Mouse (Mus musculus): ENCODE data around the gene Sft2d1. TPM values are rescaled to one million over a fixed set of nuclear protein-coding genes. Genes with fewer than 3 reads are reported as not detected.

The Sft2d1 gene
- polyA plus RNA-seq, 1 experiment from 2014 or later: 58.7 TPM

DNA sequence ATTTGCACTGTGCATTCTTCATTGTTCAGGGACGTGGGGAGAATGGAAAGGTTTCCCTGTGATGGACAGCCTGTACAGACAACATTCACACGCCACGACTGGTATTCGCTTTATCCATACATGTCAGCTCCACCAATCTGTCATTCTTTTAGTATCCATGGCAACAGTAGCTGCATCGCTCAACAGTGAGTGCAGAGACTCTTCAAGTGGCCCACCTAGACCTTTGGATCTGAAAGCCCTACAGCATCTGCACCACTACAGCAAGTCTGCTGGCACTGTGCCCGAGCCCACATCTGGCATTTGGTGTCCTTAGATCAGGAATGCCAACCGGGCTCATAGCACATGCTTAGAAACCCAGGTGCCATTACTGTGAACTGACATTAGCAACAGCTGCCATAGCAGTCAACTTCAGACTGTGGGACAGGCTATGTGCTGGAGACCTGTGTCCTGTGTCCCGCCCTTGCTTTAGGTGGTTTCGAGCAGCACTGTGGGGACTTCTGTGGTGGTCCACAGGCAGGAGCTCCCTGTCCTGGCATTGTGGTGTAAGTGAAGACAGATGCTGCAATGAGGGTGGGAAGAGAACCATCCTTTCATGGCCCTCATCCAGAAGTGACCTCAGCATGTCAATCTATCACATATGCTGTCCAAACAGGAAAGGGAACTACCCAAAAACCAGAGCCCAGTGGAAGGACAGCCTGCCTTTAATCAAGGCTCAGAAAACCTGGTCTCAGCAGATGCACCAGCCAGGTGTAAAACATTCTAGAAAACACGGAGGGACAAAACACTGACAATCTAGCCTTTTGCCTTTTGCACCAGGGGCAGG, 50.6 kb downstream of the Sft2d1 start:
- Histone ChIP-seq H3K9ac (replicated peaks) (no peak overlapping the region), H3K36me3 (no peaks in the 10 kb centered on the region), H3K4me1 (replicated peaks) (peaks cover 17% of the 10 kb centered on the region), H3K4me3 (replicated peaks) (no peak overlapping the region), H3K27me3 (peaks cover 5% of the 10 kb centered on the region; the same call in 1 of the 2 replicates), H3K9me3 (no peaks in the 10 kb centered on the region), H3K4me2 (no peak overlapping the region), H3K27ac (no peak overlapping the region)
- WGBS: 76% methylated on average over 10 of the region's 10 CpGs
- no peak for ATAC-seq (ENCODE audit: insufficient number of reproducible peaks, insufficient read depth, low FRiP score, low TSS enrichment, low read depth)

DNA sequence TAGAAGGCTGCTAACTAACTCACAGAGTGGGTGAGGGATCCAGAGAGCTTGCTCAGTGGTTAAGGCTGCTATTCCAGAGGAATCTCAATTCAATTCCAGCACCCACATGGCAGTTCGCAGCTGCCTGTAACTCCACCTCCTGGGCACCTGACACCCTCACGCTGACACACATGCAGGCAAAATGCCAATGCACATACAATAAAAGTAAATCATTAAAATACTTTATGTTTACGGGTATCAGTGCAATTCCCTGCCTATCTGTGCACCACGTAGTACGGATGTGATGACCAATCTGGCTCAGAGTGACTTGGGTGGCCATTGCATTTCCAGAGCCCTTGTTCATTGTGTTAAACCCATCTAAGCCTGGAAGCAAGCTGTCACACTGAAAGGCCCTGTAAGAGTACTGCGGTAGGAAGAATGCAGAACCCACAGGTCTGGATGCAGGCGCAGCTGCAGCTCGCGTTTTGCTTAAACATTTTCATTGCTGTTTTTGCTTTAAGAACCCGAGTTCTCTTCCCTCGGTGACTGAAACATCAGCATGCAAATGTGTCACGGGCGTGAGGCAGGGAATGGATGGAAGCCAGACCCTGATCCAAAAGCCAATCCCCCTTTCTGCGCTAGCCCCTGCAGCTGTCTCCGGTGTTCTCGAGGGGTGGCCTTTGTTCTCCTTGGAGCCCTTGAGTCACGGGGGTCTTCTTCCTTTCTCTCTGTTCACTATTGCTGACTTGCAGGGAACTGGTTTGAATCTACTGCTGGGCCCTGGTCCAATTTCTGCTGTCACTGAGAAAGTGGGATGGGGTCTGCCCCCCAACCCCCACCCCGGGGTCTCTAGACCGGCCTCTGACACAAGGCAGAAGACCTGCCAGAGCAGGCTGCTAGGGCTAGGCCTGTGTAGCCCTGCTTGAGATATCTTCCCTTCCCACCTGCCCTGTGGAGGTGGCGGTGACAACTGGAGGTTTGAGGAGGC, 56.9 kb downstream of the Sft2d1 start:
- H3K27me3 ChIP-seq: no peaks in the 10 kb centered on the region
- H3K4me3 ChIP-seq (replicated peaks): no peak overlapping the region
- 17% methylated on average over 20 of the region's 20 CpGs for WGBS
- H3K4me2 ChIP-seq: peak overlapping the region; percentile 30
- peak overlapping the region; percentile 73 for H3K27ac ChIP-seq
- no peaks in the 10 kb centered on the region for H3K36me3 ChIP-seq
- peaks cover 45% of the 10 kb centered on the region for H3K4me1 ChIP-seq (replicated peaks)
- H3K9ac ChIP-seq (replicated peaks): peak overlapping the region; percentile 31; the same call in 1 of the 2 replicates
- ATAC-seq (ENCODE audit: insufficient number of reproducible peaks, insufficient read depth, low FRiP score, low TSS enrichment, low read depth): no peak
- H3K9me3 ChIP-seq: no peaks in the 10 kb centered on the region

DNA sequence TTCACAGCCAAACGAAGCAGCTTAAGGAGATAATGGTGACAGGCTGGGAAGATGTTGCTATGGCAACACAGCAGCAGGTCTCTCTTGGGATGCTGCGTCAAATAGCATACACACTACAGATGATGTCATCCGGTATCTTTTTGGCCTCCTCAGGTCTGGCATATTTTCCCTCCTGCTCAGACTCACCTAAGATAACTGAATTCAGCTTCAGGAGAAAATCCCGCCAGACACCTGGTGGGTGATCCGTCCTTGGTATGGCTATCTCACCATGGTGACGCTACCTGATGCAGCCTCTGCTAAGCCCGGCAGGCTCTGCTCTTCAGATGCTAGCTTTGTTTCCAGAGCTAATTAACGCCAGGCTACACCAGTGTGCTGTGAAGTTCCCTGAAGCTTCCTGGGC, 57.7 kb downstream of the Sft2d1 start:
- WGBS: 29% methylated on average over 8 of the region's 8 CpGs
- 0 out of 2 replicates have a peak overlapping the region, but pooled peaks have one; percentile 30 for H3K4me2 ChIP-seq
- no peak overlapping the region for H3K4me3 ChIP-seq (replicated peaks)
- H3K9ac ChIP-seq (replicated peaks): peak overlapping the region; percentile 31; the same call in 1 of the 2 replicates
- H3K27me3 ChIP-seq: no peaks in the 10 kb centered on the region
- no peak for ATAC-seq (ENCODE audit: insufficient number of reproducible peaks, insufficient read depth, low FRiP score, low TSS enrichment, low read depth)
- H3K36me3 ChIP-seq: no peaks in the 10 kb centered on the region
- H3K9me3 ChIP-seq: no peaks in the 10 kb centered on the region
- no peak overlapping the region; the same call in 1 of the 2 replicates for H3K27ac ChIP-seq
- H3K4me1 ChIP-seq (replicated peaks): peaks cover 45% of the 10 kb centered on the region

DNA sequence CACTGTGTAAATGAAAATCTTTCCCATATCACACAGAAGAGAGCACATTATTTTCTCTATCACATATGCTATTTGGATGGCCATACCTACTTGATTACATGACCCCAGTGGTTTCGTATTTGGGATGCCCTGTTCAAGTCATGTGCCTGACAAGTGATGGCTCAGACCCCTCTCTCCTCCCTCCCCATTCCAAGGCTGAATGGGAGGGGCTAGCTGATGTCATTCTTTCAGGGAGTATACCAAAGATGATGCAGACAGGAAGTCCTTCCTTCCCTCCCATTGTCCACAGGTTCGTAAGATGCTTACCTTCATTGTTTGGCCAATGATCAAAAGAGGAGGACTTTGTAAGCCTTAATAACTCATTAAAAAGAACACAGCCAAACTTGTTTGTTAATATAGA, 58.3 kb downstream of the Sft2d1 start:
- no peaks in the 10 kb centered on the region for H3K27me3 ChIP-seq
- H3K4me2 ChIP-seq: no peak overlapping the region
- H3K9ac ChIP-seq (replicated peaks): no peak overlapping the region
- H3K4me1 ChIP-seq (replicated peaks): peaks cover 45% of the 10 kb centered on the region
- 72% methylated on average over 2 of the region's 2 CpGs for WGBS
- ATAC-seq (ENCODE audit: insufficient number of reproducible peaks, insufficient read depth, low FRiP score, low TSS enrichment, low read depth): no peak
- no peak overlapping the region for H3K27ac ChIP-seq
- H3K9me3 ChIP-seq: no peaks in the 10 kb centered on the region
- H3K4me3 ChIP-seq (replicated peaks): no peak overlapping the region
- H3K36me3 ChIP-seq: no peaks in the 10 kb centered on the region

GRCm38 (mm10) chr17:8370634-8371229, 59.8 kb downstream of the Sft2d1 start:
- H3K9me3 ChIP-seq: no peaks in the 10 kb centered on the region
- H3K4me2 ChIP-seq: 0 out of 2 replicates have a peak overlapping the region, but pooled peaks have one; percentile 0
- H3K27me3 ChIP-seq: no peaks in the 10 kb centered on the region
- H3K36me3 ChIP-seq: no peaks in the 10 kb centered on the region
- H3K4me3 ChIP-seq (replicated peaks): no peak overlapping the region
- 0 out of 2 replicates have a peak overlapping the region, but pooled peaks have one; percentile 13 for H3K9ac ChIP-seq (replicated peaks)
- no peak for ATAC-seq (ENCODE audit: insufficient number of reproducible peaks, insufficient read depth, low FRiP score, low TSS enrichment, low read depth)
- peak overlapping the region; percentile 95; the same call in 1 of the 2 replicates for H3K27ac ChIP-seq
- H3K4me1 ChIP-seq (replicated peaks): peaks cover 48% of the 10 kb centered on the region
- 28% methylated on average over 13 of the region's 13 CpGs for WGBS

DNA sequence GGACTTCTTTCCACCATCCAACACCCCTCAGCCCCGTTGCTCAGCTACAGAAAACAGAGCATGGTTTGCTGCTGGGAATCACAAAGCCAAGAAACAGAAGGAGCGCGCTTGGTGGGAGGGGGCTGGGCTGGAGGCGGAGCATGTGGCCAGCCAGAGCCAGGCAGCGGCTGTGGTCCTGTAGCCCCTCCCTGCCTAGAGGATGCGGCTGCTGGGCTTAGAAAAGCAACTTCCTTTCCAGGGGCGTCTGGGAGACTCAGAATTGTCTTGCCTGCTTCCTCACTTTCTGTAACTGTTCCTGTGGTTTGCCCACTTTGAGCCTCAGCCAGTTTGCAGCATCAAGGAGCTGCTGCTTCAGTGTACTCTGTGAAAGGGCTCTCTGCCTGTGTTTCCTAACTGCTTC, 60.9 kb downstream of the Sft2d1 start:
- H3K9me3 ChIP-seq: no peaks in the 10 kb centered on the region
- peak overlapping the region; percentile 42 for H3K9ac ChIP-seq (replicated peaks)
- H3K27me3 ChIP-seq: no peaks in the 10 kb centered on the region
- no peaks in the 10 kb centered on the region for H3K36me3 ChIP-seq
- H3K4me3 ChIP-seq (replicated peaks): peak overlapping the region; percentile 26
- H3K4me2 ChIP-seq: peak overlapping the region; percentile 58
- peaks cover 58% of the 10 kb centered on the region for H3K4me1 ChIP-seq (replicated peaks)
- under 1% methylated on average over 7 of the region's 7 CpGs for WGBS
- H3K27ac ChIP-seq: peak overlapping the region; percentile 95
- ATAC-seq (ENCODE audit: insufficient number of reproducible peaks, insufficient read depth, low FRiP score, low TSS enrichment, low read depth): peak; percentile 80

GRCm38 (mm10) chr17:8372286-8373046, 61.6 kb downstream of the Sft2d1 start:
- WGBS: 3% methylated on average over 18 of the region's 18 CpGs
- no peaks in the 10 kb centered on the region for H3K36me3 ChIP-seq
- H3K27me3 ChIP-seq: no peaks in the 10 kb centered on the region
- peak overlapping the region; percentile 58 for H3K4me2 ChIP-seq
- H3K4me1 ChIP-seq (replicated peaks): peaks cover 57% of the 10 kb centered on the region
- H3K9ac ChIP-seq (replicated peaks): peak overlapping the region; percentile 42
- 0 out of 2 replicates have a peak, but pooled peaks have one; percentile 37 for ATAC-seq (ENCODE audit: insufficient number of reproducible peaks, insufficient read depth, low FRiP score, low TSS enrichment, low read depth)
- H3K4me3 ChIP-seq (replicated peaks): peak overlapping the region; percentile 26
- H3K9me3 ChIP-seq: no peaks in the 10 kb centered on the region
- H3K27ac ChIP-seq: peak overlapping the region; percentile 95

Other genes with a start within 250 kb of the Sft2d1 start
- gene Gm49673, start 163.3 kb upstream of the Sft2d1 start, polyA plus RNA-seq (2016; fragmentation: Nextera tagmentation; extraction: Ambion mirVana): 0.24 TPM in 1 of 2 replicates, not detected in the other
- 21.4 and 25.2 TPM in 2 replicates for gene Rnaset2a, start 163.0 kb upstream of the Sft2d1 start, polyA plus RNA-seq (2016; fragmentation: Nextera tagmentation; extraction: Ambion mirVana)
- 46.1 and 49.8 TPM in 2 replicates for gene Fgfr1op, start 145.6 kb upstream of the Sft2d1 start, polyA plus RNA-seq (2016; fragmentation: Nextera tagmentation; extraction: Ambion mirVana)
- not detected in 2 replicates for gene Ccr6, start 75.1 kb upstream of the Sft2d1 start, polyA plus RNA-seq (2016; fragmentation: Nextera tagmentation; extraction: Ambion mirVana)
- 106 and 119 TPM in 2 replicates for gene Mpc1, start 28.2 kb upstream of the Sft2d1 start, polyA plus RNA-seq (2016; fragmentation: Nextera tagmentation; extraction: Ambion mirVana)
- gene Prr18, start 26.4 kb downstream of the Sft2d1 start, polyA plus RNA-seq (2016; fragmentation: Nextera tagmentation; extraction: Ambion mirVana): 0.54 and 0.60 TPM in 2 replicates
- gene T2, start 44.9 kb downstream of the Sft2d1 start, polyA plus RNA-seq (2016; fragmentation: Nextera tagmentation; extraction: Ambion mirVana): 1.4 and 1.6 TPM in 2 replicates
- 0.83 and 1.5 TPM in 2 replicates for gene T, start 123.3 kb downstream of the Sft2d1 start, polyA plus RNA-seq (2016; fragmentation: Nextera tagmentation; extraction: Ambion mirVana)
- 2.4 and 4.4 TPM in 2 replicates for gene Pde10a, start 214.3 kb downstream of the Sft2d1 start, polyA plus RNA-seq (2016; fragmentation: Nextera tagmentation; extraction: Ambion mirVana)

All from limb, embryonic 12.5 days (tissue).